Mouse (Mus musculus): ENCODE measurements around the gene Rps6kl1. TPM values are rescaled to one million over a fixed set of nuclear protein-coding genes. Genes with fewer than 3 reads are reported as not detected.

The Rps6kl1 gene
- total RNA-seq (2021), result 10 to 100 TPM; 37.9 to 41.1 TPM
- long read RNA-seq, experiment 1, transcript Rps6kl1-202 (11 exons, 2,881 nt), result major isoform, 34 of 59 reads
- long read RNA-seq, experiment 1, partial matches to known transcripts, result 6 of 59 reads
- long read RNA-seq, experiment 1, other reads (novel, unspliced or antisense), result 19 of 59 reads
- long read RNA-seq, experiment 2, transcript Rps6kl1-202 (11 exons, 2,881 nt), result major isoform, 38 of 71 reads
- long read RNA-seq, experiment 2, partial matches to known transcripts, result 9 of 71 reads
- long read RNA-seq, experiment 2, other reads (novel, unspliced or antisense), result 24 of 71 reads

GRCm38 (mm10) chr12:85151002-85151774 lies at the start of gene Rps6kl1:
Rps6kl1 (minus strand) TSS chr12:85151264.
- intact Hi-C loops (cut with DNase I), result no loop called here
- DNase-seq (ENCODE audit: low spot score in 2 of 2), result peak; percentile 80 to 82

DNA sequence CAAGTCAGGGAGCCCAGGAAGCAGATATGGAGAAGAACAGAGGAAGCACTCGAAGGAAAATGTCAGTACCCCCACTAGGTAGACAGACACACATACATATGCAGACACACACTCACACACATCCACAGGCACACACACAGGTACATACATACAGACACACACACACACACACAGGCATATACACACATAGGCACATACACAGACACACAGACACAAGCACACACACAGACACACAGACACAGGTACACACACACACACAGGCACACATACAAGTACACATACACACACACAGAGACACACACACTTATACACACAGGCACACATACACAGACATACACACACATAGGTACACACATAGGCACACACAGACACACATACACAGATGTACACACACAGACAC lies 48.9 kb upstream of the Rps6kl1 start:
- DNase-seq (ENCODE audit: low spot score in 2 of 2), result no peak
- intact Hi-C loops (cut with DNase I), result no loop called here

DNA sequence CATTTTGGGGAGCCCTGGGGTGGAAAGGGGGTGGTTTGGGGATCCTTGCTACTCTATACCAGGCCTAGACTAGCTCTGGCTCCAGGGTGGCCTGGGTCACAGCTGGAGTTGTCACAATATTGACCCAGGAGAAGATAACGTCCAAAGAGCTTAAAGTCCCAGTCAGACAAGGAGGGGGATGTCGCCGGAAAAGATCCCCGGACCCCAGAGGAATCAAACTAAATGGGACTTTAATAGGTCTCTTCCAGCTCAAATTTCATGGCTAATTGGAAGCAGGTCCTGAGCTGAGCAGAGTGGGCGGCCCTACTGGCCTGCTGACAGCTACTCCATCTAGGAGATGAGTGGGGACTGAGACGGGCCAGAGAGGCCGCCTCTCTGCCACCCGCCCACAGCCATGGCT lies 46.9 kb upstream of the Rps6kl1 start:
- intact Hi-C loops (cut with DNase I), result no loop called here
- no peak for DNase-seq (ENCODE audit: low spot score in 2 of 2)

- intact Hi-C loops (cut with DNase I), result no loop called here
- no peak for DNase-seq (ENCODE audit: low spot score in 2 of 2)
These were observed 46.3 kb upstream of the Rps6kl1 start for GRCm38 (mm10) chr12:85197371-85197770.

DNA sequence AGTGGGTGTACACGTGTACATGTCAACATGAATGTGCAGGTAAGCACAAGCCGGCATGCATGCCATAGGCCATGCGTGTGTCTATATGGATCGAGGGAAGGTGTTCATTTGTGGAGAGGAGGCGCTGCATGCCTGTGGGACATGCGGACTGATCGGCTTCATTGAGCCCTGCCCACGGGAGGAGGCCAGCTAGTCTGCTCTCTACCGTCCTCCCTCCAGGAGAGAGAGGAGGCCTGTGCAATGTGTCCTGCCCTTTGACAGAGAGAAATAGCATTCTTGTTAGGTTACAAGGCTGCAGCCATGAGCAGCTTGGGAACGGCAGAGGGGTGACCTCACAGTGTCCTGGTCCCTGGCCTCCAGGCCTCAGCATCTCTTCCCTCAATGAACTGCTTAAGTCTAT lies 45.1 kb upstream of the Rps6kl1 start:
- DNase-seq (ENCODE audit: low spot score in 2 of 2), result no peak
- intact Hi-C loops (cut with DNase I), result no loop called here

- DNase-seq (ENCODE audit: low spot score in 2 of 2), result no peak
- intact Hi-C loops (cut with DNase I), result no loop called here
These were observed 44.0 kb upstream of the Rps6kl1 start for GRCm38 (mm10) chr12:85195086-85195485.

- peak; percentile 62 for DNase-seq (ENCODE audit: low spot score in 2 of 2)
- intact Hi-C loops (cut with DNase I), result no loop called here
These were observed 43.6 kb upstream of the Rps6kl1 start for GRCm38 (mm10) chr12:85194623-85195018.

DNA sequence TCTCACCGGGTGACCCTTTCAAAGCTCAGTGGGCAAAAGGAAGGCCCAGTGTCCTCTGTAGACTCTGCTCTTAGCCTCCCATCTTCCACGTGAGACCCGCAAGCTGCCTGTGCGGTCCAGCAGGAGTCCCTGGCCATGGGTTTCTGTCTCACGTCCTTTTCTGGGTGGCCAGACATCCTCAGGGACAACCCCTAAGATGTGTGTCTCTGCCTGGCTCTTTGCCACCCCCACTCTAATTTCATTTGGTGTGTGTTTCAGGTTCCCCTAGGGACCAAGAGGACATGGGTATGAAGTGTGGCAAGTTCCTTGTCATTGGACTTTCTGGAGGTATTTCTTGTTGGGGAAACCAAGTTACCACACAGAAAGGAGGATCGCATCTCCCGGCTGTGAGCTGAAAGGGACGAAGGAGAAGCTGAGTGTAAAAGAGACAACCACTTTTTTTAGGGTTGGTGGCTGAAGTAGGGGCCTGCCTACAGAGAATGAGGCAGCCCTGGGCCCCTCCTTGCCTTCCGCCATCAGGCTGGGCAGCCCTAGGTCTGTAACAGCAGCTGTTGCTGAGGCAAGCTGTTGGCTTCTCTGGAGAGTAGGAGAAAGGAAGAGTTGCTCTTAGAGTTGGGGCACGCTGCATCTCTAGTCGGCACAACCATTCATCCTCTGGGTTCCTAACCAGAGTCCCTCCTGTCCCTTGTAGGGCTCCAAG lies 43.0 kb upstream of the Rps6kl1 start:
- intact Hi-C loops (cut with DNase I), result no loop called here
- DNase-seq (ENCODE audit: low spot score in 2 of 2), result no peak

DNA sequence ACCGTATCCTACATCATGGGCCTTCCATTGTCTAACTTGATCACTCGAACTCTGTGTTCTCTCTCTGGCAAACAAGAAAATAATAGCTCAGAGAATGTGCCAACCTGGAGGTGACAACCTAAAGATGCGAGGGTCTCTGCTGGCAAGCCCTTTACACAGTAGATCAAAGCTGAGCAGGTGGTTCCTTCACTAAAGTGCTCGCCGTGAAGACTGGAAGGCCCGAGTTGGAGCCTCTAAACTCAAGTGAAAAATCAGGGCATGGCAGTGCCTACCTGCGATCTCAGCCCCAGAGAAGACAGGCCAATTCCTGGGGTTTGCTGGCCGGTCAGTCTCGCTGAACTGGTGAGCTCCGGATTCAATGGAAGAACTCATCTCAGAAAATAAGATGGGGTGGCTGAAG lies 42.1 kb upstream of the Rps6kl1 start:
- no peak for DNase-seq (ENCODE audit: low spot score in 2 of 2)
- intact Hi-C loops (cut with DNase I), result no loop called here

- intact Hi-C loops (cut with DNase I), result no loop called here
- no peak for DNase-seq (ENCODE audit: low spot score in 2 of 2)
These were observed 41.5 kb upstream of the Rps6kl1 start for GRCm38 (mm10) chr12:85192461-85193108.

GRCm38 (mm10) chr12:85190290-85190689 lies 39.2 kb upstream of the Rps6kl1 start:
- intact Hi-C loops (cut with DNase I), result no loop called here
- DNase-seq (ENCODE audit: low spot score in 2 of 2), result no peak

GRCm38 (mm10) chr12:85186361-85186760 lies 35.3 kb upstream of the Rps6kl1 start:
- no peak for DNase-seq (ENCODE audit: low spot score in 2 of 2)
- intact Hi-C loops (cut with DNase I), result no loop called here

DNA sequence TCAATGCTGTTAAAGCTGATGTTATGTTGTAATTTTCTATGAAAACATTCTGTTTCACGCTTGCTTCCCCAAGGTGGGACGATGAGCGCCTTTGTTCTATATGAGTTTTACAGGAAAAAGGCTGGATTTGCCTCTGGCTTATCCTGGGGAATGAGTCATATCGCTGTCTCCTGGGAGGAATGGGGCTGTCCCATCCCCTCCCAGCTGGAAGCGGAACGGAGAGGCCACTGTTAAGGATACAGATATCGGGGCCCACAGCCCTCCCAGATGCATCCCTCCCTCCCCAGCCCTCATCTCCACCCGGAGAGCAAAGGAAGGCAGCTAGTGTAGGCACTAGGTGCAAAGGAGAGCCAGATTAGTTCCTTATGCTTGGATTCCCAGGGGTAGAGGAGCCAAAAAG lies 34.7 kb upstream of the Rps6kl1 start:
- no peak for DNase-seq (ENCODE audit: low spot score in 2 of 2)
- intact Hi-C loops (cut with DNase I), result no loop called here

DNA sequence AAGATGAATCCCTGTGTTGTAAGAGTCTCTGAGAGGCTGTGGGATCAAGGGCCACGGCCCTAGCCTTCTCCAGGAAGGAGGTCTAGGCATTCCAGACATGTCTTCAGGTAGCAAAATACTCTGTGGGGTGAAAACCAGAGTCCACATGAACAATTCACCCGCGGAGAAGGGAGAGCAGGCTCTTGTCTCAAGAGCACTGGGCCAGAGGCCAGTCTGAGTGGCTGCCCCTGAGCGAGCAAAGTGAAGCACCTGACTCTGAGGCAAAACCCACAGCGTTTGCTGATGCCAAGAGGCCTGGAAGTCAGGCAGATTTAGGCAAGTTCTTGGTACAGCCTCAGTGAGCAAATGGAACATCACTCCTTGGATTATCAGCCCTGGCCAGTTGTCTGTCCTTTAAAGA lies 33.1 kb upstream of the Rps6kl1 start:
- intact Hi-C loops (cut with DNase I), result no loop called here
- DNase-seq (ENCODE audit: low spot score in 2 of 2), result no peak

DNA sequence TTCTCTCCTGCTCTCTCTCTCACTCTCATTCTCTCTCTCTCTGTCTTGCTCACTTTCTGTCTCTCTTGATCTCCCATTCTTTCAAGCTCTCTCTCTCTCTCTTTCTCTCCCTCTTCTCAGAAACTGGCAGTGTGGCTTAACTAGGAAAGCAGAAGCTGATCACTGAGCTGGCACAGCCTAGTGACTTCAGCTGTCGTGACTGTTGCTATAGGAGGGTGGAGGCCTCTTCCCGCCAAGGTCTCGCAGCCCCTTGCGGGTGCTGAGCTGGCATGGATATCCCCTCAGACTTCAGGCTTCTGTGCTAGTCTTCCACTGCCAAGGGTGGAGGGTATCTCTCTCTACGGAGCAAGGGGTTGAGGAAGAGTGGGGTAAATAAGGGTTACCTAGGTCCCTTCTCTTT lies 31.8 kb upstream of the Rps6kl1 start:
- intact Hi-C loops (cut with DNase I), result no loop called here

DNA sequence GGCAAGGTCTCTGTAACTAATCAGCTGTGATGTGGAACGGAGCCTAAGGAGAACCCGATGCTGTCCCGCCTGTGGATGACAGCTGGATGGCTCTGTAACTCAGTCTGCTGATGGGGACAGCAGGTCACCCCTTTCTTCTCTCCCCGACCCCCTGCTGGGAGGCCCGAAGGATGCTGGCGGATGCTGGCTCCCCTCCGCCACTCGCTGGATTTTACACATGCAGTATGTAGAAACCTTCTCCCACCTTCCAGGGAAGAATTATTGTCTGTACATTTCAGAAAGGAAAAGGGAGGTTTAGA lies 31.2 kb upstream of the Rps6kl1 start:
- intact Hi-C loops (cut with DNase I), result no loop called here
- DNase-seq (ENCODE audit: low spot score in 2 of 2), result no peak

More for the DNA sequence above, 31.8 kb upstream of the Rps6kl1 start:
- no peak for DNase-seq (ENCODE audit: low spot score in 2 of 2)

DNA sequence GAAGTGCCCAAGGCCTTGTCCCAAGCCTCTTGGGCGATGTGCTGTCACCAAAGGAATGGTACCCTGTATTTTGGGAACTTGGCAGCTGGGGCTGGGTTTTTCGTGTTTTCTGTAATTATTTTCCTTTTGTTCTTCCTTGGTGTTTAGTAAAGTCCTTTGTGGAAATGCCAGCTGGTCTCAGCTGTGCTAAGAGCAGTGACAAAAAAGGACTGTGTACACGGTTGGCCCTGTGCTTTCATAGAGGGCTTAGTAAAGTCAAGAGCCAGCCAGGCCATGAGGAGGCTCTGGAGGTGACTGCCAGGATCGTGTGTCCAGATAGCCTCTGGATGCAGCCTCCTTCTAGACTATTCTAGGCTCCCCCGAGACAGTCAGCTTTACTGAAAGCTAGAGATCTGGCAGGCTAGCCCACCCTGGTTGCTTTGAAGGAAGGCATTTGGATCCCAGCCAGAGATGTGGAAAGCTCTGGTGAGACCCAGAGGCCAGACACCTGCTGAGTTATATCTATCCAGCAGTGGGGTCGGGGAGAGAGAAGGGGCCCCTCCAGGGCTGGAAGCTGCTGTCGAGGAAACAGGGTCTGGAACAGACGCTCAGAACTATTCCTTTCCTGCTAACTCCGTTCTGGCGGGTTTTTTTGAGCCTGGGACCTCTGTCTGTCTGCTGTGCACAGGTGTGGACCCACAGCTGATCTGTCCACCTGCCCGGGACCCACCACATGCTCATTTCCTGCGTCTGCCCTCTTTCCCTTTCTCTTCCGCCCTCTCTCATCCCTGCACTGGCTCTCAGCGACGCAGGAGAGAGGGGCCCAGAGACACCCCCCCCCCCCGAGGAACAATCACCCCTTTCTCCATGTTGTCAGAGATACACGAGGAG lies 30.6 kb upstream of the Rps6kl1 start:
- peak in 1 of 2 experiments; percentile 18 for DNase-seq (ENCODE audit: low spot score in 2 of 2)
- intact Hi-C loops (cut with DNase I), result no loop called here

DNA sequence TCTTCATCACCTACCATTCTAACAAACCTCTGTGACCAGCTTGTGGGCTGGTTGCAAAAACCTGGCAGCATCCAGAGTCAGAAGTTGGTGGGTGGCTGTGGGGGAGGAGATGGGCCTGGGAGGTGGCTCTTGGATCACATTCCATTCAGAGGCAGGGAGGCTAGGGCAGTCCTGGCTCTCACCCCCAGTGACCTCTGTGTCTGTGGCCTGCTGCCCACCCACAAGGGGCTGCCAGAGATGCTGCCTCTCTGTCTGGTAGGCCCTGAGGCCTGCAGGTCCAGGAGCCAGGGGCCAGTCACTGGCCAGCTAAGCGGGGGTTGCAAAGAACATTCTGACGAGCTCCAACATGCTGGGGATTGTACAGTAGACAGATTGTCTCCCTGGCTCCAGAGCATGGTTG lies 27.2 kb upstream of the Rps6kl1 start:
- DNase-seq (ENCODE audit: low spot score in 2 of 2), result no peak
- intact Hi-C loops (cut with DNase I), result no loop called here

GRCm38 (mm10) chr12:85177740-85178239 lies 26.7 kb upstream of the Rps6kl1 start, which contains the start of gene Pgf:
Pgf (minus strand) TSS chr12:85177790.
- intact Hi-C loops (cut with DNase I), result no loop called here
- no peak for DNase-seq (ENCODE audit: low spot score in 2 of 2)

Measured in left cerebral cortex, postnatal 14 days (tissue).